Mouse (Mus musculus) urinary bladder, postnatal 4 days (tissue): ENCODE measurements around the gene Rsph14.
A peak's percentile ranks its signal among the peaks of the same experiment; 100 is the strongest.
"Not testable (repeated sequence)": the region's sequence is repeated elsewhere in the genome, so short reads cannot be mapped to it uniquely, and the experiment has no call there.

Source experiments
- DNase-seq, 2 experiments: peaks; one replicate each; pipeline ENCODE4 v3.0.0; 2021 to 2022; ENCODE audit warnings: low spot score in 2 of 2

Rsph14 gene

DNA sequence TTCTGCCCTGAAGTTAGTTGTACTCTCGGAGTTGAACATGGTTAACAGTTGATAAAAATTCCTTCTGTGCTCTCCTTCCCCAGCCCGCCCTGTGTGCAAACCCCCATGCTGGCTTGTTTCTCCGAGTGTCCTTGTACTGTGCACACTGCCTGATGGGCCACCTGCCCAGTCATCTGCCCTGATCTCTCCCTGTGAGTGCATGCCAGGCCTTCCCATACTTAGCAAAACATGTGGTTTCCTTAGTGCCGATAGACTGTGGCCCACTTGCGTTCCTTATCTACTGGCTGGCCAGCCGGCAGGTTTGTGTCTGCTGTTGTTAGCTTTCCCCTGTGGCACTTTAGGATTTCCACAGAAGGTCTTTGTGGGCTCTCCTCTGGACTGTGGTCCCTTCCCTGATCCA is 21.7 kb upstream of the Rsph14 start:
- DNase-seq, result peak in 1 of 2 experiments; percentile 64

DNA sequence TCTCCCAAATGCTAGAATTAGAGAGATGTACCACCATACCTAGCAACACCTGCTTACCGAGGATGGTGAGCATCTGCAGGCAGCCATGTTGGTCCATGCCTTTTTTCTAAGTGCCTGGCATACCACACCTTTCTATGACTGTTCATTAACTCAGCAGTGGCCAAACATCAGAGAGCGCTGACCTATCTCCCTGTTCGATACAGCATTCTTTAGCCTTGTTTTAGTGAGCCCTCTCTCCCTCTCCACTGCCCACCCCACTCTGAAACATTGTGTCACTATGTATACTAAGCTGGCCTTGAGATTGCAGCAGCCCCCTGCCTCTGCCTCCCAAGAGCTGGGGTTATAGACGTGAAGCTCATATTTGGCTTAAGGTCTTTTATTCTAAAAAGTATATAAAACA is 21.3 kb upstream of the Rsph14 start:
- DNase-seq, result no peak

DNA sequence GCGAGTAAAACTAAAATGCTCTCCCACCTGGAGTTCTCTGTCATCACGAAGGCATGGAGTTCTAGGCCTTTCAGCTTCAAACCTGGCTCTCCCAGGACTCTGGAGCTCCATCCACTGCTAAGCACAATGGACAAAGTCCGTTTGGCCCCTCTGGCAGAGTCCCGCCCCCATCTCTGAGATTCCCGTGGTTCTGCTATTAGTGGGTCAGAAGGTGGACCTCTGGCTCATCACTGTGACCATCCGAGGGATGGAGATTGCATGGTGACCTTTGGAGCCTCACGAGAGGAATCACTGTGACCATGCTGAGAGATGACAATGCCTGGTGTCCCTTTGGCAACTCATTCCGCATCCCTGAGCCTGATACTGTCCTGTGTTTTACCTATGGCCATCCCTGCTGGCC is 20.5 kb upstream of the Rsph14 start:
- no peak for DNase-seq

DNA sequence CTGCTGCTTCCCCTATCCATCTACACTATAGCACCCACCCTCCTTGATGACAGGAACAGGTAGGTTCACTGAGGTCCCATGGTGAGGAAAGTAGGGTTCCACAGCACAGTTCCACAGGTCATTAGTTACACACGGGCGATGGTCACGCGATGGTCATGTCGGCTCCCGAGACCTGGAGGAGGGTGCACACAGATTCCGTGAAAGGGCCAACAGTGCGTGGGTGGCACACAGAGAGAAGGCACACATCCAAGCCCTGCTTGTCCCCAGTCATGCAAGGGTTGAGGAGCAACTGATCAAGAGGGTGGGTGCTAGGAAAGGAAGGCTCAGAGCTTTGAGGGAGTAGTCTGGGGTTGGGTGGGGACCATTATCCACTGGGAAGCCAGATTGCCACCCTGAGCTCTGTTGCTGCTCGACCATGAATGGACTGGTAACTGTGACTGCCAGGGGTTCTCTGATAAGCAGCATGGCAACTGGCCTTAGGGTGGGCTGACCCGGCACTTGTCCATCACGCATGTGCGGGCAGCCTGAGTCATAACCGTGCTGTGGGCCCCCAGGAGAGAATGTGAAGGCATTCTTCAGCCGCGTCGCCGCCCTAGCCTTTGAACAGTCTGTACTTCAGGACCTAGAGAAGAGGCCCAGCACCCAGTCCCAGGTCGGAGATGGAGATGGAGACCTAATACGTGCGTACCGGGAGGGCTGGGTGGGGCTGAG is 19.1 kb upstream of the Rsph14 start:
- no peak for DNase-seq

DNA sequence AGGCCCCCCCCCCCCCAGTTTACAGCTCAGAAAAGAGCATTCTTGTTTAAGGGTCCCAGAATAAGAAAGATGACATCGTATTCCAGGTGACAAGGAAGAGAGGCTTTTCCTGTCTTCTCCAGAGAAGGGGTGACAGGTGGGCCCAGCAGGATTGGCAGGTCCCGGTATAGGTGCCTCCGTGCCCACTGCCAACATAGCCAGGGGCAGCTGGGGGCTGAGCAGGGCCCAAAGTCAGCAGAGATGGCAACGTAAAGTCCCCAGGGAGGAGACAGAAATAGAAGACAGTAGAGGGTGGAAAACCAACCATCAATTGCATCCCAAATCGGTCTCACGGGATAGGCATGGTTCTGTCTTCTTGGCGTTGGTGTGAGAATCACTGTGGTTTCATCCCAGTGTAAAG is 16.3 kb upstream of the Rsph14 start:
- no peak for DNase-seq

DNA sequence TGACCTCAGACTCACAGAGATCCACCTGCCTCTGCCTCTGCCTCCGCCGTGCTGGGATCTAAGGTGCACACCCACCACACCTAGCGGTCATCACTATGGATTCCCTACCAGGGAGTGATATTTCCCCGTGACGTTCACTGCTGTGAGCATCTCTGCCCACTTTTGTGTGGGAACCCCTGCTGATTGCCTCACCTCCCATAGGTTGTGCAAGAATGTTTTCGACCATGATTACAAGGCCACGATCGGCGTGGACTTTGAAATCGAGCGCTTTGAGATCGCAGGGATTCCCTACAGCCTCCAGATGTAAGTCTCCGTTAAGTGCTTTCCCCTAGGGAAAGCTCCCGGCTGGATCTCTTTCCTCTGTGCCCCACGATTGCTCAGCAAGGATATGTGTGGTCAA is 13.4 kb upstream of the Rsph14 start:
- no peak for DNase-seq

DNA sequence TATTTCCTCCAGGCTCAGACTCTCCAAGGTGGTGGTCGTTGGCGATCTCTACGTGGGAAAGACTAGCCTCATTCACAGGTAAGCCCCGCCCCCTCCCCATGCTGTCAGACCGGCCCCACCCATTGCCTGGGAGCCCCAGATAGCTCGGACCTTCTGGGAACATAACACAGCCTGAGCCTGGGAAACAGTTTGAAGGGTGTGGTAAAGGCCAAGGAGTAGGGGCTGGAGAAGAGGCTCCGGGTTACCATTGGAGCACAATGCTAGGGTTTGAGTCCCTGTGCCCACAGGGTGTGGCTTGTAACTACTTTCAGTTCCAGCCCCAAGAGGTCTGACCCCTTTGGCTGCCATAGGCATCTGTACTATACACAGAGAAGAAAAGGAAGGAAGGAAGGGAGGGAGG is 12.1 kb upstream of the Rsph14 start:
- no peak for DNase-seq

DNA sequence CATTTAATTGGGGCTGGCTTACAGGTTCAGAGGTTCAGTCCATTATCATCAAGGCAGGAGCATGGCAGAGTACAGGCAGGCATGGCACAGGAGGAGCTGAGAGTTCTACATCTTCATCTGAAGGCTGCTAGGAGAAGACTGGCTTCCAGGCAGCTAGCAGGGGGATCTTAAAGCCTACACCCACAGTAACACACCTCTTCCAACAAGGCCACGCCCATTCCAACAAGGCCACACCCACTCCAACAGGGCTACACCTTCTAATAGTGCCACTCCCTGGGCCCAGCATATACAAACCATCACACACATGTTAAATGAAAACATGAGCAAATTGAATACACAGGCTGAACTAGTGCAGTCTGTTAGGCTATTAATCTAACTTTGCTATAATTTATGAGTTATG is 9.7 kb upstream of the Rsph14 start:
- DNase-seq, result not testable (repeated sequence)

DNA sequence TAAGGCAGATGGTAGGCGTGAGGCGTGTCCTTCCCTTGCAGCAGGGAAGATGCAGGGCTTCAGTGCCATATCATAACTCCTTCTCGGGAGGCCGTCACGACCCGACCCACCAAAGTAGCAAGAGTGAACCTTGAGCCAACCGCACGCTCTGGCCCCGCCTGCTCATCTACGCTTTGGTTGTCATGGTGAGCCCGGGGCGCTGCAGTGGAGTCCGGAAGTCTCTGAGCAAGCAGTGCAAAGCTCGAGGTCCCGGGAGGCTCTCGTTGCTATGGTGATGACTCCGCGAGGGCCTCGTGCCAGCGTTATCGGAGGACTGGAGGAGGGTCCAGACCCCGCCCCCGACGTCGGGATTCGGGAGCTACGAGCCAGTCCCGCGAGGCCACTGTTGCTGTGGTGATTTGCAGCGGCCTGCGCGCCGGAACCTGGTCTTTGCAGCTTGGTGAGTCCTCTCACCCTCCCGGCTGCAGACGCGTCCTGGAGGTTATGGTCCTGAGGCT is 4.5 kb upstream of the Rsph14 start, which contains the start of gene Rab36:
Gene Rab36, plus strand, starts transcription at position 176 of the 497 bp plus-strand sequence.
- peak; percentile 95 to 97 for DNase-seq

DNA sequence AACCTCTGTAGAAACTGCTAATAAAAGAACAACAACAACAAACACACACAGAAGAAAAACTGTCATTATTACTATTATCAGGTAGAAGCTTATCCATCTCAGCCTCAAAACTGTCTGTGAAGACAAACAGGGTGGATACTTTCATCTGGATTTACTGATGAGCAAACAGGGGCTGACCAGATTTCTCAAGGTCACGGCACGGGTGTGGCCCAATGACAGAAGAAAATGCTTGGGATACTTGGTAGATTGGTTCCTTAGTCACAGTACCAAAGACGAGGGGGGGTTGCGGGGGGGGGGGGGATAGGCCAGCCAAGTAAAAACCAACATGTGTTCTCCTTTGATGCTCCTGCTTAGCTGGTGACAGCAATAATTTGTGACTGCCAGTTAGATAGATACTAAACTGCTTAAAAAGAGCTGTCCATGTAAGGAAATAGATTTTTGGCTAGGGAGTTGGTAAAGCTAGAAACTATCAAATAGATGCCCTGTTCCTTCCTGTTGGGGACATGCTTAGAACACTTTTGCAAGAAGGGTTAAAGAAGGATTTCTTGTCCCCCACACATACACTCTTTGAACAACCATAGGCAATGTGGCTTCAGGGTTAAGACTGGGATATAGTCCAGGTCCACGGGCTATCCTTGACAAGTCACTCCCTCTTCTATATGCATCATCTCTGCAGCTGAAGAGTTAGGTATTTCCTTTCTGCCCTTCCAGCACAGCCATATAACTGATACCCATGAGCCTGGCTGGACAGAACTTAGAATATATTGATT is 856 bp downstream of the Rsph14 start:
- DNase-seq, result no peak

DNA sequence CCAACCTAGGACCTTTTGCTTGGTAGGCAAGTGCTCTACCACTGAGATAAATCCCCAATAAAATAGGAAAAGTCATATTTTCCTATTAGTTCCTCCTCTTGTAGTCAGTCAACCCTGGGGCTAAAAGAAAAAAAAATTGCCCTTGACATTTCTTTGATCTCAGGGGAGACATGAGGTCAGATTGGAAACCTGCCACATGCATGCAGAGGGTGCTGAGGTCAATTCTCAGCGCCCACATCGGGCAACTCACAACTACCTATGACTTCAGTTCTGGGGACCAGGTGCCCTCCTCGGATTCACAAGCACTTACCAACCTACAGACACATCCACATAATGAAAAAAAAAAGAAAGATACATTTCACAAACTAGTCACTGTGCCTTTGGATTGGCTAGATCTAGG is 2.2 kb downstream of the Rsph14 start:
- DNase-seq, result no peak

DNA sequence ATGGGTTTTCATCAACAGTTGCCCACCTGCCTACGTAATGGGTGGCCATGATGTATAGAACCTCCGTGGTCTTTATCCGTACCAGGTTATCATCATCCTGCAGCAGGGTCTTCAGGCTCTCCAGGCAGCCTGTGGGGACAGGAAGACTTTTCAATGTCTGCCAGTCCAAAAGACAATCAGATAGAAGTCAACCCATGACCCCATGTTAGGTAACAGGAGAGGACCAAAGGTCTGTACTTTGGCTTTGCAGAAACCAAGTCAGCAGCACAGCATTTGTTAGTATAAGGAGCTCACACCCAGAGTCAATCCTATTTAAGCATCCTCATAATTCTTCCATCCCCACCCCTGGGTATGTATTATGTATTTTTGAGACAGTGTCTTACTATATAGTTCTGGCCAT is 2.7 kb downstream of the Rsph14 start:
- no peak for DNase-seq

DNA sequence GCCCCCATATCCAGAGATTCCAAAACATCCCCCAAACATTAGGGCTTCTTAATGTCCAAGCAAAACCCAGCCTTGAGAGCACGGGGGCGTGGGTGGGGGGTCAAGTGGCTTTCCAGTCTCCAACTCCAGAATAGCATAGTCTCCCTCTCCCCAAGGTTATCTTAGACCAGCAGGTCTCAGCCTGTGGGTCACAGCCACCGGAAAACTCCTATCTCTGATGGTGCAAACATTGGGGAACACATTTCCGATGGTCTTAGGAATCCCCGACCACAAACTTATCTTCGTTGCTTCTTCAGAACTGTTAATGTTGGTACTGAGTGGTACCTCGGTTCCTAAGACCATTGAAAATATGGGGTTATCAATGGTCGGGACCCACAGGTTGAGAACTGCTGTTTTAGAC is 3.6 kb downstream of the Rsph14 start:
- no peak for DNase-seq

DNA sequence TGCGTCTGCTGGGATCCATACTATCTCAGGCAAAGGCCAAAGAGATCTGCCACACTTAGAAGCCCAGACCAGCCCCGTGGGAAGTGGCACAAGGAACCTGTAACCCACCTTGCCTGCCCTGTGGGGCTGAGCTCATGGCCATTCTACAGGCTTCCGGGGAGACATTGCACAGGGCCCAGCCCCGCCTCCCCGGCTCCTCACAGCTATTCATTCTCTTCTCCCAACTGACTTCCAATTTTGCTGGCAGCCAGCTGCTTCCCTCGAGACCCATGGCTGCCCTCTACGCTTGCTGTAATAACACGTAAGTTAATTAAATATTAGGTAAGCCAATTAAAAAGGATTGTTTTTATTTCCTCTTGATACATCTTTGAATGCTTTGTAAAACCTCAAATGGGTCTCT is 5.9 kb downstream of the Rsph14 start:
- no peak for DNase-seq

DNA sequence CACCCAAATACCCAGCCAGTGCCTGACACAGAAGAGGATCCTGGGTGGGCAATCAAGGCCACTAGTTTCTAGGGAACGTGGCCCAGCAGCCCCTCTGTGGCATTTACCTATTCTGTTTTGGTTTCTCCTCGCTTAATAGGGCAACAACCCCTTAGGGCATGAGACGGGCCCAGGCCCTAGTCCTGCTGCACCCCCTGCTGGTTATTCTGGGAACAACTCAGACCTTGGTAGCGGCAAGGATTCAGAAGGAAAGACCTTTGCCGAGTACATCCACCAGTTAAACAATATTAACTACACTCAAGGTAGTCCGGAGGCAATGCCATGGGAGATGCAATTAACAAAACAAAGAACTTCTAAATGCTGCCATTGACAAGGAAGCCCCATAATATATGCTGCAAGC is 11.2 kb downstream of the Rsph14 start:
- DNase-seq, result peak; percentile 50 to 75

DNA sequence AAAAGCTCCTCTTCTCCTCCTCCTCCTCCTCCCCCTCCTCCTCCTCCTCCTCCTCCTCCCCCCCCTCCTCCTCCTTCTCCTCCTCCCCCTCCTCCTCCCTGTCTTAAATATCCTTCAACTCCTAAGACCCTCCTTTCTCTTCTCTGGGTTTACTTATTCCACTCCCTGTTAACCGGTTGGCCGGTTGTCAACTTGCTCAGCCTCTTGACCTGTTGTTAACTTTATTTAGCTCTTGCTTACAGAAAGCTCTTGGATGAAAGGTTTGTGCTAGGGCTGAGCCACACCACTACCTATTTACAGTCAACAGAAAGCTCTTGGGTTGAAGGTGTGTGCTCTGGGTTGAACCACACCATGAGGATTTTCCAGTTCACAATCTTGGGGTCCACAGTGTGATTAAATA is 12.1 kb downstream of the Rsph14 start:
- no peak for DNase-seq

DNA sequence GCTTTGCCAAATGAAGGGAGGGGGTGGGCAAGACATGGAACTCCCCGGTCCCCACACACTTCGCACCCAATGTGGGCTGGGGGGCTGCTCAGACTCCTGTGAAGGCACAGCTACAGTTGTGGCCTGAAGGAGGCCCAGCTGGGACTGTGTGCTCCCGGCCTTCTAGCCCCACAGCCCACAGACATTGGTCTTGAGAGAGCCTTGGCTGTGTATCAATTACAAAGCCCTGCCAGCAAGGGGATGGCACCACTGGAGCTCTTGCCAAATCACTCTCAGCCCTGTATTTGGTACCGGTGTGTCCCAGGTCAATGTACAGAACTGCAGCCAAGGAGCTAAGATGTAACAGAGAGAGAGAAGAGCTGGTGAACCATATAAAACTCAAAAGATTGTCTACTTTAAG is 15.9 kb downstream of the Rsph14 start:
- DNase-seq, result no peak

DNA sequence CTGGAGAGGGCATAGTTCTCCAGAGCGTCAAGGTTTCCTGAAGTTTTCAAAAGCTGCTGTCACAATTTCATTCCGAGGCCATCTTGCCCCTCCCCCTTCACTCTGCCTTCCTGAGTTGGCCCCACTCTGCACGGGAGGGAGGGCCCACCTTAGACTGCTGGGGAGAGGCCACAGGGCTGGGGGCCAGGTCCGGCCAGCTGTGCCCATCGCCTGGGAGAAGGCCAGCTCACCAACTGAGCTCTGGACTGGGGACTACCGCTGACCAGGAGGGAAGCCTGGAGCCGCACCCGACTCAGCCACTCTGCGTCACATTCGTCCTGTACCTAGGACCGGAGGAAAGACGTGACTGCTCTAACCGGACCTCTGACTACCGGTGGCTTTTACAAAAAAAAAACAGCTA is 16.9 kb downstream of the Rsph14 start:
- no peak for DNase-seq

DNA sequence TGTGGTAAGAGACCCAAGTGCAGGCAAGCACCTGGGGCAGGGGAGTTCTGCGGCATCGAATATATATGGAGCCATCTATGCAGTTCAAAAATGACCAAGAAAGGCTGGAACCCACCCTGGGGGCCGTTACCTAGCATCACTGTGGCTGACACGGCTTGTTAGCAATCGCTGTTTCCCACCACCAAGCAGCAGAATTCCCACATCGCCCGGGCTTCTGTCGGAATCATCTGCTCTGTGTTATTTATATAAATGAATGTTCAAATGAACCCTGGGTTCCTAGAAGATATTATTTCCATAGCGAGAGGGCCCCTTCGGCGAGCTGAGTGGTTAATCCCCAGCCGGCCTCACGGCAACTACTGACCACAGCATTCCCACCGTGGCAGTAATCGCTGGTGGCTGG is 21.7 kb downstream of the Rsph14 start:
- no peak for DNase-seq

DNA sequence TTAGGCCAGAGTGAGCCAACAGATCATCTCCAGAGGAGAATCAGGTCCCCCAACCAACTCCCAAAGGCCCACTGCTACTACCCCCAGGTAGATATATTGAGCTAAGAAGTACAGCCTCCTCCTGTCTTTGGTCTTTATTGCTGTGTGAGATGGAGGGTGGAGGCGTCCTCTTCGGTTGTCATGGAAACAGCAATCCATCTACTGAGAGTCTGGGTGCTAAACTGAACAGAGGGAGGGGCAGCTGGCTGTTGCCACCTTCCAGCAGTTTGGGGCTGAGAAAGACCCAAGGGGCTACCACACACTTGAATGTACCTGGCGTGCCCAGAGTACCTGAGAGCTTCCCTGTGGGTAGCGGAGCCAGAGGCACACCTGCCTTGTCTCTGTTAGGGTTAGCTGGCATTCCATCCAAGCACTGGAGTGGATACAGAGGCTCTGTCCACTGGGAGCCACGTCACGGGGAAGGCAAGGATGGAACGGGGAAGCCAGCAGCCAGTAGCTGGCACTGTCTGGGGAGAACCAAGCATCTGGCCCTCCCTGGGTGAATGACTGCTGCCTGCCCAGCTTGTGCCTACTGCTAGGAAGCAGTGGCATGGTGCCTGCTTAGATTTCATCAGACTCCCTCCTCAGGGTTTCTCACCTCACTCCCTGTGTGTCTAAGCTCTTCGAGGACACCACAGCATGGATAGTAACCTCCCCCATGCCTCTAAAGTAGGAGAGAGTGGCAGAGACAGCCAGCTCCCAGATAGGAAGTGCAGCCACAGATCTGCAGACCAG is 25.3 kb downstream of the Rsph14 start:
- DNase-seq, result no peak

DNA sequence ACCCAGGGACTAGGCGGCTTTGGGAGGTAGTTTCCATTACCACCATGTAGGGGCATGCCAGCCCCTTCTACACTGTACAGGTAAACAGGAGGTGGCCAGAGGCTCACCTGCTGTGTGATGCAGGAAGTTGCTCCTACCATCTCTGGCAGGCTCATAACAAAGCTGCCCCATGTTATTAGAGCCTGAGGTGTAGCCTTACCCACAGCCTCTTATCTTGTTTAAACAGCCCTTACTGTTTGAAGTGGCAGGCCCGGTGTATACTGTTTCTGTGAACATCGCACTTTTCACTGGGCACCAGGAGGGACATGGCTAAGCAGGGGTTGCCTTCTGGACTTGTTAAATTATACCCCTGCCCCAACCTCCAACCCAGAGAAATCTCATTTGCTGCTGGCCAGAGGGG is 28.3 kb downstream of the Rsph14 start:
- DNase-seq, result no peak

DNA sequence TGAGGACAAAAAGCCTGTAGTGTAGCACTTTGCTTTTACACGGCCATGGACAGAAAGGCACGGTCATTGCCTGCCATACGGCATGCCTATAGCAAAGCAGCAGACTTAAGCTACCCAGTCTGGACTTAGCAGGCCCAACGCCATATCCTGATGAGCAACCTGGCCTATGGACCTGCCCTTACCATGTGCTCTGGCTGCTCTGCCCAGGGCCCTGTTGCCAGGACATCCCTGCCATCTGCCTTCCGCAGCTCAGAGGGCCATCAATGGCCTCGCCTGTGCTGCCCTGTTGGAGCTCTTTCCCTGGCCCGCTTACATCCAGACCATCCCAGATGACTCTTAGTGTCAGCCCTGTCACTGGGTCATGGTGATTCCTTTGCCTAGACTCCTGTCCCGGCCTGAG is 31.0 kb downstream of the Rsph14 start:
- no peak for DNase-seq

DNA sequence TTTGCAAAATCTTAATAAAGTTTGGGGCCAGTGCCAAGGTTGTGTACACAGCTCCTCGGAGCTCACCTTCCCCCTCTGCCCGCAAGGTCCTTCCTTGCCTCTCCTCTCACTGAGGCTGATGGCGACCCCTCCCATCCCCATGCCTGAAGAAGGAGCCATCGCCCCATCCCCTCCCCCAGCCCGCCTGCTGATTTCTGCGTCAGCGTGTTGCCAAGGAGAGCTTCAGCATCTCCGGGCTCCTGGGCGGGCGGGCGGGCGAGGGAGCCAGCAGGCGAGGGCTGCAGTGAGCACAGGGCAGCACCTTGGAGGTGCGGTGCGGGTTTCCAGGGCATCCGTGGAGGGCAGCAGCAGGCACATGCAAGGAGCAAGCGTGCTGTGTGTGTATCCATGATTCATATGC is 37.0 kb downstream of the Rsph14 start:
- DNase-seq, result no peak
